8 mouse cellular contexts compared by ENCODE assay signal in genomic region chr8:106335196-106335595, GRCm38 (mm10). TPM values are rescaled to one million over a fixed set of nuclear protein-coding genes. Genes with fewer than 3 reads are reported as not detected.
DNase-seq lines count a peak whose midpoint lies in the region; ATAC-seq and TF ChIP-seq lines count a peak whose summit lies in the region.

No protein-coding gene starts in this region.

- peak overlapping the region; percentile 72 for H3K4me2 ChIP-seq in forebrain, embryonic 14.5 days (ENCODE audit: low read length)
- H3K4me2 ChIP-seq in forebrain, embryonic 11.5 days (ENCODE audit: low read depth, low read length, severe bottlenecking): no peak overlapping the region
- H3K4me2 ChIP-seq in lung, embryonic 14.5 days: no peak overlapping the region
- H3K4me2 ChIP-seq in neural tube, embryonic 15.5 days: peak overlapping the region; percentile 67

- H3K27ac ChIP-seq in forebrain, embryonic 14.5 days (ENCODE audit: low read depth, low read length): no peak overlapping the region
- no peak overlapping the region for H3K27ac ChIP-seq in forebrain, embryonic 11.5 days (ENCODE audit: low read depth, low read length)
- H3K27ac ChIP-seq in lung, embryonic 14.5 days (ENCODE audit: low read depth): no peak overlapping the region
- H3K27ac ChIP-seq in embryonic fibroblast, embryonic 13.5 days (ENCODE audit: insufficient read depth, low read length): no peak overlapping the region
- no peak overlapping the region for H3K27ac ChIP-seq in neural tube, embryonic 15.5 days (replicated peaks)

- intact Hi-C loops in left cerebral cortex, postnatal 14 days (cut with DNase I): loop anchor here (5.0 kb wide), 2 partner anchors 63 to 67 kb away; no protein-coding TSS in a partner anchor

- peaks cover 10% of the 10 kb centered on the region for H3K4me1 ChIP-seq in forebrain, embryonic 14.5 days (ENCODE audit: control insufficient read depth, insufficient read depth, low read length)
- peaks cover 2% of the 10 kb centered on the region; the same call in 1 of the 2 replicates for H3K4me1 ChIP-seq in forebrain, embryonic 11.5 days (replicated peaks; ENCODE audit: control insufficient read depth, insufficient read depth, low read length)
- 0 out of 2 replicates have a peak, but pooled peaks cover 3% of the 10 kb centered on the region for H3K4me1 ChIP-seq in lung, embryonic 14.5 days (ENCODE audit: insufficient read depth)
- H3K4me1 ChIP-seq in embryonic fibroblast, embryonic 13.5 days (ENCODE audit: control insufficient read depth, insufficient read depth, low read length): peaks cover 4% of the 10 kb centered on the region
- peaks cover 50% of the 10 kb centered on the region for H3K4me1 ChIP-seq in neural tube, embryonic 15.5 days

- no peak overlapping the region for H3K4me3 ChIP-seq in forebrain, embryonic 14.5 days (ENCODE audit: low read depth, low read length)
- no peak overlapping the region for H3K4me3 ChIP-seq in forebrain, embryonic 11.5 days (ENCODE audit: low read depth, low read length)
- H3K4me3 ChIP-seq in lung, embryonic 14.5 days (ENCODE audit: low read depth, low read length): no peak overlapping the region
- H3K4me3 ChIP-seq in embryonic fibroblast, embryonic 13.5 days (ENCODE audit: insufficient read depth, low read length): no peak overlapping the region
- H3K4me3 ChIP-seq in neural tube, embryonic 15.5 days (replicated peaks): peak overlapping the region; percentile 81

- no peaks in the 10 kb centered on the region for H3K9me3 ChIP-seq in forebrain, embryonic 14.5 days (replicated peaks; ENCODE audit: control insufficient read depth, low read length)
- no peaks in the 10 kb centered on the region for H3K9me3 ChIP-seq in forebrain, embryonic 11.5 days (ENCODE audit: control insufficient read depth, low read length)
- no peaks in the 10 kb centered on the region for H3K9me3 ChIP-seq in lung, embryonic 14.5 days (ENCODE audit: low read depth, low read length)
- H3K9me3 ChIP-seq in neural tube, embryonic 15.5 days (replicated peaks): no peaks in the 10 kb centered on the region

- DNase-seq in forebrain, embryonic 14.5 days (ENCODE audit: low spot score): peak; percentile 16
- no peak for DNase-seq in forebrain, embryonic 11.5 days (ENCODE audit: low spot score)
- DNase-seq in lung, embryonic 14.5 days: peak; percentile 10
- DNase-seq in lung, postnatal 4 days: no peak
- no peak for DNase-seq in thymus, postnatal 4 days
- no peak for DNase-seq in left cerebral cortex, postnatal 14 days (ENCODE audit: low spot score in 2 of 2)

- H3K27me3 ChIP-seq in forebrain, embryonic 14.5 days (replicated peaks; ENCODE audit: control insufficient read depth, insufficient read depth, low read length): no peaks in the 10 kb centered on the region
- peaks cover 10% of the 10 kb centered on the region for H3K27me3 ChIP-seq in forebrain, embryonic 11.5 days (ENCODE audit: control insufficient read depth, insufficient read depth, low read length)
- peaks cover 31% of the 10 kb centered on the region for H3K27me3 ChIP-seq in lung, embryonic 14.5 days (ENCODE audit: insufficient read depth, low read length)
- H3K27me3 ChIP-seq in neural tube, embryonic 15.5 days (replicated peaks): no peaks in the 10 kb centered on the region

- H3K36me3 ChIP-seq in forebrain, embryonic 14.5 days (ENCODE audit: control insufficient read depth, insufficient read depth, low read length): no peaks in the 10 kb centered on the region
- no peaks in the 10 kb centered on the region for H3K36me3 ChIP-seq in forebrain, embryonic 11.5 days (ENCODE audit: control insufficient read depth, insufficient read depth, low read length)
- H3K36me3 ChIP-seq in lung, embryonic 14.5 days (ENCODE audit: insufficient read depth): no peaks in the 10 kb centered on the region
- H3K36me3 ChIP-seq in neural tube, embryonic 15.5 days: no peaks in the 10 kb centered on the region

- peak; percentile 46; the same call in 1 of the 2 replicates for TF ChIP-seq CTCF in lung, embryonic 14.5 days (IDR thresholded peaks at IDR 0.05; ENCODE audit: low read depth)
- peak; percentile 8; the same call in 1 of the 2 replicates for TF ChIP-seq CTCF in embryonic fibroblast, embryonic 13.5 days (IDR thresholded peaks at IDR 0.05; ENCODE audit: borderline replicate concordance, insufficient read depth, low read length)

- ATAC-seq in forebrain, embryonic 14.5 days: no peak
- no peak for ATAC-seq in forebrain, embryonic 11.5 days (replicated peaks; ENCODE audit: low FRiP score)
- no peak for ATAC-seq in lung, embryonic 14.5 days (ENCODE audit: insufficient read depth)
- ATAC-seq in neural tube, embryonic 15.5 days (ENCODE audit: low FRiP score): no peak

- no peak for TF ChIP-seq POLR2A in embryonic fibroblast, embryonic 13.5 days (IDR thresholded peaks at IDR 0.05; ENCODE audit: low read depth, low read length)

- 55% methylated on average over 4 of the region's 4 CpGs for WGBS in forebrain, embryonic 14.5 days
- 57% methylated on average over 4 of the region's 4 CpGs for WGBS in forebrain, embryonic 11.5 days
- 46% methylated on average over 4 of the region's 4 CpGs for WGBS in lung, embryonic 14.5 days
- 75% methylated on average over 4 of the region's 4 CpGs for WGBS in neural tube, embryonic 15.5 days

- no peak overlapping the region for H3K9ac ChIP-seq in forebrain, embryonic 14.5 days (ENCODE audit: low read length)
- no peak overlapping the region for H3K9ac ChIP-seq in forebrain, embryonic 11.5 days (ENCODE audit: low read length)
- no peak overlapping the region for H3K9ac ChIP-seq in lung, embryonic 14.5 days
- no peak overlapping the region for H3K9ac ChIP-seq in neural tube, embryonic 15.5 days (replicated peaks)

RNA-seq across cellular contexts. Expression of gene Smpd3, which starts 2.6 kb away (rescaled TPM):
- polyA plus RNA-seq in forebrain, embryonic 14.5 days (2014; fragmentation: Nextera tagmentation; extraction: Ambion mirVana): 24.2 and 36.0 TPM in 2 replicates
- 11.1 and 11.8 TPM in 2 replicates for polyA plus RNA-seq in forebrain, embryonic 11.5 days (2014; fragmentation: Nextera tagmentation; extraction: Ambion mirVana)
- 0.57 and 0.93 TPM in 2 replicates for polyA plus RNA-seq in lung, embryonic 14.5 days (2014; fragmentation: Nextera tagmentation; extraction: Ambion mirVana)
- 0.37 and 0.89 TPM in 2 replicates for polyA plus RNA-seq in embryonic fibroblast, embryonic 13.5 days (2011; ENCODE audit: insufficient read length, low read depth, missing spikeins)
- polyA plus RNA-seq in neural tube, embryonic 15.5 days (2015; fragmentation: Nextera tagmentation; extraction: Ambion mirVana): 45.1 and 50.1 TPM in 2 replicates
- total RNA-seq in left cerebral cortex, postnatal 14 days (2021): 10 to 100 TPM; 85.0 to 87.5 TPM

Comparison
In these comparisons a context has a peak if more than half of its experiments do, and no peak if none do; other contexts are left out.
1. DNase-seq: peak in forebrain, embryonic 14.5 days (single experiment) and lung, embryonic 14.5 days (single experiment); none in forebrain, embryonic 11.5 days (single experiment), lung, postnatal 4 days (0 of 2), thymus, postnatal 4 days (single experiment) and left cerebral cortex, postnatal 14 days (0 of 2).
2. H3K4me2 ChIP-seq: peak in forebrain, embryonic 14.5 days (single experiment) and neural tube, embryonic 15.5 days (single experiment); none in forebrain, embryonic 11.5 days (single experiment) and lung, embryonic 14.5 days (single experiment).